Mouse (Mus musculus) ZHBTc4 (cell line): ENCODE data around the gene Gfod1.

ENCODE experiments used
- DNase-seq: peaks from one replicate; pipeline ENCODE4 v3.0.0-alpha.2; 2011; ENCODE audit warnings: low read depth, low spot score

The Gfod1 gene

GRCm38 (mm10) chr13:43263646-43264045, 40.3 kb downstream of the Gfod1 start:
- no peak for DNase-seq

GRCm38 (mm10) chr13:43262114-43262739, 41.7 kb downstream of the Gfod1 start:
- no peak for DNase-seq

DNA sequence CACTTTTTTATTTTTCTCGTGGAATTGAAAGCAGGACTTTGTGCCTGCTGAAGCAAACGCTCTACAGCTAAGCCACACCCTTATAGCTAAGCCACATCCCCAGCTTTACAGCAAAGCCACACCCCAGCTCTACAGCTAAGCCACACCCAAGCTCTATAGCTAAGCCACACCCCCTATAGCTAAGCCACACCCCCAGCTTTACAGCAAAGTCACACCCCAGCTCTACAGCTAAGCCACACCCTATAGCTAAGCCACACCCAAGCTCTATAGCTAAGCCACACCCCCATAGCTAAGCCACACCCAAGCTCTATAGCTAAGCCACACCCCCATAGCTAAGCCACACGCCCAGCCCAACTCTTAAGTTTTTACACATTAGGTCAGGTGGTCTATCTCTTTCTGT, 42.7 kb downstream of the Gfod1 start:
- DNase-seq, result peak; percentile 94

DNA sequence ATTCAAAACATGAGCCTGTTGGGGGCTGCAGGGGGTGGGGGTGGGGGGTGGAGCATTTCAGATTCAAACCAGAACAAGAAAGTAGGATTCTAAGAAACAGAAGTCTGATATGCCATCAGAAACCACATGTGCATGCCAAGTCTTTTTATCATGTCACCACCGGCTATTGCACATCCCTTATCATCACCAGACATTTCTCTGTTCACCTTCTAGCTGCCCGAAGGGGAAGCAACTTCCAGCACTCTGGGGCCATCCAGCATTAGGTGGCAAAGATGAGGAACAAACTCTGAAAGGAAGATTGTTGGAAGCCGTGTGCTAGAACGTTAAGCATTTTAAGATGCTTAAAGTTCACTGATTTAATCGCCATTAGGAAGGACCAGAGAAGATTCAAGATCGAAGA, 43.2 kb downstream of the Gfod1 start:
- DNase-seq, result no peak

- DNase-seq, result no peak
Measured at GRCm38 (mm10) chr13:43256447-43256846, 47.5 kb downstream of the Gfod1 start.

- DNase-seq, result no peak
Measured at GRCm38 (mm10) chr13:43253526-43253925, 50.4 kb downstream of the Gfod1 start.

DNA sequence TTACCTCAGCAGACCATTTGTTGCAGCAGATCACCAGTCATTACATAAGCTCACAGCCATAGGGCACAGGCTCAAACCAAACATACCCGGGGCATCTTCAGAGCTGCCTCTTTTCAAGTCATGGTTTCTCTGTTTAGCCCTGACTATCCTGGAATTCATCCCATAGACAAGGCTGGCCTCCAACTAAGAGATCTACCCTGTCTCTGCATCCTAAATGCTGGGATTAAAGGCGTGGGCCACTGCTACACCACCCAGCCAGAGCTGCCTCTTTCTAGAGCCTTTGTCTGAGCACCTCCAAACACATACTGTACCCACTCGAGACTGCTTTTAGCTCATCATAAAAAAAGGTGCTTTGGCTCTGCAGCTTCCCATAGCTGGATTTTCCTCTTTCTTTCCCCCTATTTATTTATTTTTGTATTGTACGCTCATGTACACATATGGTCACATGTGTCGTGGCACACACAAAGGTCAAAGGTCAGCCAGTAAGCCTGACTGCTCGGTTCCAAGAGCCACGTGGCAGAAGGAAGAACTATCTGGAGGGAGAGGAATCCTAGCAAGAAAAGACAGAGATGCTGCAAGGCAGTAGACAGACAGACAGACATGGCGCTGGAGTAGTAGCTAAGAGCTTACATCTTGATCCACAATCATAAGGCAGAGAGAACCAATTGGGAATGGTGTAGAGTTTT, 51.7 kb downstream of the Gfod1 start:
- DNase-seq, result no peak

- no peak for DNase-seq
Measured at GRCm38 (mm10) chr13:43251391-43251790, 52.6 kb downstream of the Gfod1 start.

GRCm38 (mm10) chr13:43250653-43251052, 53.3 kb downstream of the Gfod1 start:
- no peak for DNase-seq

- no peak for DNase-seq
Measured at GRCm38 (mm10) chr13:43250106-43250505, 53.9 kb downstream of the Gfod1 start.

DNA sequence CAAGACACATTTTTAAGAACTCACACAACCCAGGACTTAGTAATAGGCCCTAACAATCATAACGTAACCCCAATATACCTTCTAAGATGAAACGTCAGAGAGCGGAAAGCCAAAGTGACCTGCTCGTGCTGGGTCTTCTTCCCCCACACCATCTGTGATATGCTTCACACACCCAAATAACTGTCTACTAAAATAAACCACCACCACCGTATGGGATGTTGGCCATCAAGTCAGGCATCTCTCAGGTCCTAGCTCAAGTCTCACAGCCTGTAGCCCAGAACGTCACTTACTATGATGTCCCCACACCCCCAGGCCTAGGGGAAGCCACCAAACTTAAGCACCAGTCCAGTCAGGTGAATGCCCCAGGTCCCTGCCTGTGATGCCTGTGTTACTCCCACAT, 55.6 kb downstream of the Gfod1 start:
- DNase-seq, result no peak

DNA sequence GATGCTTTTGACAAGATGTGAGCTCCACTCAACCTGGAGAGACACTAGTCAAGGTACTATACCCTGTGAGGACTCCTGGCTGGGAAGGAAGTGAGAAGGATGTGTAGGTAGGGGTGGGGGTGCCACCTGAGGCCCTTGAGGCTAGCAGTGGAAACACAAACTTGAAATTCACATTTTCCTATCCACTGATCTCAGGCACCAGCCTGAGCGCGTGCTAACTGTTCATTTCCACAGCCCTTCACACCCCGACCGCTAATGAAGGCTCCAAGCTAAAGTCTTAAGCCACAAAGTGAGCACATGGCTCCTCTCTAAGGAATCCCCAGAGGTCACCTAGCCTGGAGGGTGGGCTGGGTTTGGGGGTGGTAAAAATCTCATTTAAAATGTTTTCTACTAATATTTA, 57.1 kb downstream of the Gfod1 start:
- no peak for DNase-seq

DNA sequence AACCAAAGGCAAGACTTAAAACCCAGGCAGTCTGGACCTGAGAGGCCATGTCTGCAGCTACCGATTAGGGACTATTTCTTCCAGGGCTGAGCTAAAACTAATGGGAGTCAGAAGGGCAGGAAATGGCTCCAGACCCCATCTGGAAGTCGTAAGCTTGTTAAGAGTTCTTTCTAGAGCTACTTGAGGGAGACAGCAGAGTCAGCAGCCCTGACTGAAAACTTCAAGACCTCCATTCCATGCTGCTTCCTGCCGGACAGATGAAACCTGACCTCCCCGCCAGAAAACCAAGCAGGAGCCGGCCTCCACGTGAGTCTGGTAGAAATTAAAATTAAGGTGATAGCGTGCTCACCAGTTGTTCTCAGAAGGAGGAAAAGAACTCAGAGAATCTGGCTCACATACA, 60.2 kb downstream of the Gfod1 start:
- no peak for DNase-seq

- DNase-seq, result no peak
Measured at GRCm38 (mm10) chr13:43243240-43243639, 60.7 kb downstream of the Gfod1 start.

GRCm38 (mm10) chr13:43241750-43242149, 62.2 kb downstream of the Gfod1 start:
- no peak for DNase-seq

- no peak for DNase-seq
Measured at GRCm38 (mm10) chr13:43241069-43241468, 62.9 kb downstream of the Gfod1 start.

DNA sequence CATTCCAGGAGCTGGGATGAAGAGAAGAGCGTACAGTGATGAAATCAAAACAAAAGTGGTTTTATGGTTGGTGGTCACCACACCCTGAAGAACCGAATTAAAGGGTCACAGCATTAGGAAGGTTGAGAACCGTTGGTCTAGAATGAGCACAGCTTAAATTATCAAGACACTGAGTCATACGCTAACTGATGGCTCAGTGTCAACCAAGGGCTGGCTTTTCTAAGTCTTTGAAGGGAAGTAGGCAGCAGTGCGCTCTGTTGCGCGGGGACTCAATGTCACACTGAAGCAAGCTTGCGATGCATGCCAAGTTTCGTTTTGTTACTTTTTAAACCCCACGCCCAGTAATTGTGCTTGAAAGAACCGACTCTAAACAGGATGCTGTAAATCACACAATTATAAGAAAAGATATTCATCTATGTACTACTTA, 64.2 kb downstream of the Gfod1 start:
- DNase-seq, result no peak

GRCm38 (mm10) chr13:43236630-43237029, 67.3 kb downstream of the Gfod1 start:
- no peak for DNase-seq

GRCm38 (mm10) chr13:43235982-43236381, 68.0 kb downstream of the Gfod1 start:
- DNase-seq, result no peak

GRCm38 (mm10) chr13:43235586-43235910, 68.4 kb downstream of the Gfod1 start:
- no peak for DNase-seq

- DNase-seq, result peak; percentile 41
Measured at GRCm38 (mm10) chr13:43234869-43235585, 68.9 kb downstream of the Gfod1 start.

DNA sequence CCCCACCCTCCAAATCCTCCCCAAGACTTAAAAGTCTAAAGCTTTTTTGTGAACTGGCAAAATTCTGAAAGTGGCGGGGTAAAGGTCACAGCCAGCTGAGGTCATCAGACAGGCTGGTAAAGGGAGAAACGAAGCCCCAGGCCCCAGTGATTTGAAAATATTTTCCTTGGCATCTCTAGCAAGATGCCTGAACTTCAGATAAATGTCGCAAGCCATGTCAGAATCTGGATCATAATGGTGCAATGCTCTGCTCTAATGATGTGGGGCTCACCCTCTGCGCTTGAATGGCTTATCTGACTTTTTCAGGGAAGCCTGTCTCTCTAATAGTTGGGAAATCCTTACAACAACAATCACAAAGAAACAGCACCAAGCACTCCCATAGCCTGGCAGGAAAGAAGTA, 70.6 kb downstream of the Gfod1 start:
- no peak for DNase-seq
